Mouse (Mus musculus): ENCODE measurements around the gene Nck2. TPM values are rescaled to one million over a fixed set of nuclear protein-coding genes. Genes with fewer than 3 reads are reported as not detected.
"Not testable (repeated sequence)": the region's sequence is repeated elsewhere in the genome, so short reads cannot be mapped to it uniquely, and the experiment has no call there.

The Nck2 gene
- polyA plus RNA-seq, 1 experiment: 21.0 TPM

- no peak overlapping the region for H3K27ac ChIP-seq (ENCODE audit: control insufficient read depth, insufficient read depth, low read depth, low read length, poor library complexity)
- no peak overlapping the region for H3K4me3 ChIP-seq (replicated peaks; ENCODE audit: control insufficient read depth, low read depth, low read length)
- TF ChIP-seq CTCF (IDR thresholded peaks at IDR 0.05; ENCODE audit: control insufficient read depth, insufficient read depth, low read length) (no peak), POLR2A (IDR thresholded peaks at IDR 0.05; ENCODE audit: borderline replicate concordance, control insufficient read depth, low read depth, low read length) (no peak)
- H3K4me1 ChIP-seq (ENCODE audit: control insufficient read depth, insufficient read depth, low read length): no peaks in the 10 kb centered on the region; the same call in 1 of the 2 replicates
- WGBS: 68% methylated on average over 4 of the region's 4 CpGs
Observed at GRCm38 (mm10) chr1:43532279-43532678, 87.9 kb downstream of the Nck2 start.

- 85% methylated on average over 11 of the region's 11 CpGs for WGBS
- not testable (repeated sequence) for H3K4me1 ChIP-seq (ENCODE audit: control insufficient read depth, insufficient read depth, low read length); H3K27ac ChIP-seq (ENCODE audit: control insufficient read depth, insufficient read depth, low read depth, low read length, poor library complexity); H3K4me3 ChIP-seq (replicated peaks; ENCODE audit: control insufficient read depth, low read depth, low read length)
Observed at GRCm38 (mm10) chr1:43533497-43533896, 89.1 kb downstream of the Nck2 start.

DNA sequence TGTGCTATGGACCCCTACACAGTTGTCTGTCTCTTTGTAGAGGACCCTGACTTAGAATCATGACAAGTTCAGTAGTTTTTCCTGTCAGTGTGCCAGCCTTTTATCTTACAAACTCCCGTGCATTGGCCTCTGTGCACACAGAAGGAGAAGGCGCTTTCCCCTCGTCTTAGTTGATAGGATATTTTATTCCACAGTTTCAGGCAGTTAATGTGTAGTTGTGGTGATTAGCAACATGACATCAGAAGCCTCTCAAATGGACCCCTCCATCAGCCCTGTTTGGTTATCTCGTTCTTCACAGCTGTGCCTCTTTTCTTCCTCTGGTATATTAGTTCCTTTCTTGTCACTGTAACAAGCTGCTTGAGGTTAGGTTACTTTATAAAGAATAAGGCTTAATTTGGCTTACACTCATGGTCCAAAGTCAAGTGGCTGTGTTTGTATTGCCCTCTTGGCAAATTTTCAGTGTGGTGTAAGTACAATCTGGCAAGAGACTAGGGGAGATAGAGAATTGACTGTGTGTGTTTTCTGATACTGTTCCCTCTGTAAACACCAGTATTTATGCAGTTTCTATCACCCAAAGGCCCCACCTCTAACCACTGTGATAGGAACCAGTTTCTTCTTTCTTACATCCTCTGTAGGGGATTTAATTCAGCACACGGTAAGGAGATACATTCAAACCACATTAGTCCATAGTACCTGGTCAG lies 89.8 kb downstream of the Nck2 start:
- Histone ChIP-seq H3K4me3 (replicated peaks; ENCODE audit: control insufficient read depth, low read depth, low read length) (no peak overlapping the region), H3K27ac (ENCODE audit: control insufficient read depth, insufficient read depth, low read depth, low read length, poor library complexity) (no peak overlapping the region), H3K4me1 (ENCODE audit: control insufficient read depth, insufficient read depth, low read length) (peaks cover 1% of the 10 kb centered on the region; the same call in 1 of the 2 replicates)
- TF ChIP-seq POLR2A (IDR thresholded peaks at IDR 0.05; ENCODE audit: borderline replicate concordance, control insufficient read depth, low read depth, low read length): no peak
- TF ChIP-seq CTCF (IDR thresholded peaks at IDR 0.05; ENCODE audit: control insufficient read depth, insufficient read depth, low read length): no peak
- WGBS: 53% methylated on average over 5 of the region's 5 CpGs

DNA sequence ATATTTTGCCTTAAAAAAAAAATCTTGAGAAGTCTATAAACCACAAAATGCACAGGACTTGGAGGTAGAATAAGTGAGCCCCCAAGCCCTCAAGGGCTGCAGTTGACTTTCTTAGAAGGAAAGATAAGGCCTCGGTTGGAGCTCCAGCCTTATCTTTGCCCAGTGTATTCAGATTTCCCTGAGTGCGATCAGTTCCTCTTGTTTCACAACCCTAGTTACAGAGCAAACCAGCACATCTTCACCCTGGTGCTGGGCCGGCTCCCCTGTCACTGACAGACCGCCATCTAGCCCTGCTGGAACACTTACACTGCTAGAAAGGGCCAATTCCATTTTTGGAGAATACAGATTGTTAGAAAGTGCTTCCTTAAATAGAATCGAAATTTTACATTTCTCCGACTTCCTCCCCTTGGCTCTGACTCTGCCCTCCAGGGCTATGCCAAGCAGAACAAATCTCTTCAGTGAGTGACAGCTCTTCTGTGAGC lies 91.2 kb downstream of the Nck2 start:
- 22% methylated on average over 6 of the region's 6 CpGs for WGBS
- no peak overlapping the region for H3K27ac ChIP-seq (ENCODE audit: control insufficient read depth, insufficient read depth, low read depth, low read length, poor library complexity)
- no peak overlapping the region for H3K4me3 ChIP-seq (replicated peaks; ENCODE audit: control insufficient read depth, low read depth, low read length)
- no peak for TF ChIP-seq CTCF (IDR thresholded peaks at IDR 0.05; ENCODE audit: control insufficient read depth, insufficient read depth, low read length)
- TF ChIP-seq POLR2A (IDR thresholded peaks at IDR 0.05; ENCODE audit: borderline replicate concordance, control insufficient read depth, low read depth, low read length): no peak
- peaks cover 1% of the 10 kb centered on the region for H3K4me1 ChIP-seq (ENCODE audit: control insufficient read depth, insufficient read depth, low read length)

DNA sequence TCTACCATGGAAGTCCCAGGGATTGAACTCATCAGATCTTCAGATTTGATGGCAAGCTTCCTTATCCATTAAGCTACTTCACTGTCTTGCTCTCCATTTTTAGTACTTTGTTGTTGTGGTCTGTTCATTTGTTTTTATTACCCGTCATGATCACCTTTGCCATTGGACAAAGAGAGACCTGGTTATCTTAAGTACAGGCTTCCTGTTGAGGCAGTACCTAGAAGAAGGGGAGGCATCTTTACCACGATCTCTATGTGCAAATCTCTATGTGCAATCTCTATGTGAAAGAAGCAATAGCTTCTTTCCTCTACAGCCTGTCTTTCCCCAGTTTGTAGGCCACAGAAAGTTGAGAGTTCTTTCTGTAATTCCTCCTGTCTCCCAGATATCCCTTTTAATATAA lies 91.9 kb downstream of the Nck2 start:
- peaks cover 1% of the 10 kb centered on the region for H3K4me1 ChIP-seq (ENCODE audit: control insufficient read depth, insufficient read depth, low read length)

GRCm38 (mm10) chr1:43537021-43537420 lies 92.6 kb downstream of the Nck2 start:
- H3K4me1 ChIP-seq (ENCODE audit: control insufficient read depth, insufficient read depth, low read length): peaks cover 1% of the 10 kb centered on the region

More for the DNA sequence above, 91.9 kb downstream of the Nck2 start:
- H3K27ac ChIP-seq (ENCODE audit: control insufficient read depth, insufficient read depth, low read depth, low read length, poor library complexity): no peak overlapping the region
- WGBS: 47% methylated on average over 2 of the region's 2 CpGs
- TF ChIP-seq CTCF (IDR thresholded peaks at IDR 0.05; ENCODE audit: control insufficient read depth, insufficient read depth, low read length) (no peak), POLR2A (IDR thresholded peaks at IDR 0.05; ENCODE audit: borderline replicate concordance, control insufficient read depth, low read depth, low read length) (no peak)
- H3K4me3 ChIP-seq (replicated peaks; ENCODE audit: control insufficient read depth, low read depth, low read length): no peak overlapping the region

DNA sequence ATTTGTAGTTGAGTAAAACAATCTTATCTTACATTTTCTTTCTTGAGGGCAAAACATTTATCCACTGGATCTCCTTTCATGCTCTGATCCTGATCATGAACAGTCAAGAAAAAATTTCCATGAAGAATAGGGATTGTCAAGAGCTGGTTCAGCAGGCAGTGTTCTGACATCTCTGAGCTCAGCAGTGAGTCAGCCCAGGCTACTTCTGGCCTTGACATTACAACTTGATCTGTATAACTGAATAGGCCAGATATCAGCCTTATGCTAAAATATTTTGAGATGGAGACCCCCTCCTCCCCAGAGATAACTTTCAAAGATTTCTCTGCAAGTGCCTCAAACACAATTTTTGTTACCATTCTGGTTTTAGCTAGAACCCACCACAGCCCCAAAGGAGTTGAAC lies 93.1 kb downstream of the Nck2 start:
- TF ChIP-seq POLR2A (IDR thresholded peaks at IDR 0.05; ENCODE audit: borderline replicate concordance, control insufficient read depth, low read depth, low read length) (no peak), CTCF (IDR thresholded peaks at IDR 0.05; ENCODE audit: control insufficient read depth, insufficient read depth, low read length) (no peak)
- Histone ChIP-seq H3K4me3 (replicated peaks; ENCODE audit: control insufficient read depth, low read depth, low read length) (no peak overlapping the region), H3K4me1 (ENCODE audit: control insufficient read depth, insufficient read depth, low read length) (peaks cover 1% of the 10 kb centered on the region), H3K27ac (ENCODE audit: control insufficient read depth, insufficient read depth, low read depth, low read length, poor library complexity) (no peak overlapping the region)

More at GRCm38 (mm10) chr1:43537021-43537420, 92.6 kb downstream of the Nck2 start:
- WGBS: 80% methylated on average over 3 of the region's 3 CpGs
- no peak overlapping the region for H3K27ac ChIP-seq (ENCODE audit: control insufficient read depth, insufficient read depth, low read depth, low read length, poor library complexity)
- no peak overlapping the region for H3K4me3 ChIP-seq (replicated peaks; ENCODE audit: control insufficient read depth, low read depth, low read length)
- TF ChIP-seq POLR2A (IDR thresholded peaks at IDR 0.05; ENCODE audit: borderline replicate concordance, control insufficient read depth, low read depth, low read length) (no peak), CTCF (IDR thresholded peaks at IDR 0.05; ENCODE audit: control insufficient read depth, insufficient read depth, low read length) (no peak)

DNA sequence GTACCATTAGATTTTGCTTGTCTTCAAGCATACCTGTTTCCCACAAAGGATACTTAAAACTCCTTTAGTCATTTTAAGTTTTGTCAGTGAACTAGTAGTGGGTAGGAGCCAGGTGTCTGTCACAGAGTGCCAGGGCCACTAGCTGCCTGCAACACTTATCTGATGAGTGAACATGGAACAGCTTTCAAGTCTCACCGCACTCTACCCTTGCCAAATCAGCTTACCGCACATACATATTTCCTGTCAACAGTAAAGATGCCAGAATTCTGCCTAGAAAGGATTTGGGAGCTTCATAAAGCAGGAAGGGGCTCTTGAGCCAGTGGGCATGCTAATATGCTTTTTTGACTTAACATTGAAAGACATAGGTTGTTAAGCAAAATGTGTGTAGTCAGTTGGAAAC lies 94.3 kb downstream of the Nck2 start:
- WGBS: 34% methylated on average over 2 of the region's 2 CpGs
- Histone ChIP-seq H3K4me3 (replicated peaks; ENCODE audit: control insufficient read depth, low read depth, low read length) (no peak overlapping the region), H3K27ac (ENCODE audit: control insufficient read depth, insufficient read depth, low read depth, low read length, poor library complexity) (no peak overlapping the region), H3K4me1 (ENCODE audit: control insufficient read depth, insufficient read depth, low read length) (peaks cover 1% of the 10 kb centered on the region)
- no peak for TF ChIP-seq POLR2A (IDR thresholded peaks at IDR 0.05; ENCODE audit: borderline replicate concordance, control insufficient read depth, low read depth, low read length)
- TF ChIP-seq CTCF (IDR thresholded peaks at IDR 0.05; ENCODE audit: control insufficient read depth, insufficient read depth, low read length): no peak

All from bone marrow, adult 2 months (tissue).